Mouse (Mus musculus) kidney, postnatal 0 days (tissue): Measurements from ENCODE around the gene Myo18a. TPM values are rescaled to one million over a fixed set of nuclear protein-coding genes. Genes with fewer than 3 reads are reported as not detected.

Source experiments
- ATAC-seq: fragments of 200-750 bp; cut with Nextera tagmentation; replicated peaks from 2 replicates; pipeline ENCODE4 v1.8.0; 2017; ENCODE audit warnings: low read depth, moderate number of reproducible peaks, moderate TSS enrichment, moderate library complexity; ENCODE audit not compliant: low FRiP score
- DNase-seq: peaks from one replicate; pipeline ENCODE4 v3.0.0-alpha.2; 2016; ENCODE audit warnings: low spot score
- H3K27ac ChIP-seq: fragments of 300-500 bp; sonication (generic); 2 replicates; pipeline ENCODE4 v1.5.1; 2014; ENCODE audit warnings: mild to moderate bottlenecking
- H3K27me3 ChIP-seq: fragments of 300-500 bp; sonication (generic); 2 replicates; pipeline ENCODE4 v1.6.1; 2014; ENCODE audit warnings: low read length, mixed read lengths; ENCODE audit not compliant: insufficient read depth
- H3K36me3 ChIP-seq: fragments of 300-500 bp; sonication (generic); 2 replicates; pipeline ENCODE4 v1.6.1; 2014; ENCODE audit warnings: low read length, mixed read lengths; ENCODE audit not compliant: insufficient read depth
- H3K4me1 ChIP-seq: fragments of 300-500 bp; sonication (generic); replicated peaks from 2 replicates; pipeline ENCODE4 v1.6.1; 2014; ENCODE audit warnings: antibody characterized with exemption, low read length, mixed read lengths; ENCODE audit not compliant: insufficient read depth
- H3K4me2 ChIP-seq: fragments of 300-500 bp; sonication (generic); 2 replicates; pipeline ENCODE4 v1.6.1; 2014; ENCODE audit warnings: mild to moderate bottlenecking, low read length, moderate library complexity, mixed read lengths
- H3K4me3 ChIP-seq: fragments of 300-500 bp; sonication (generic); replicated peaks from 2 replicates; pipeline ENCODE4 v1.5.1; 2014; ENCODE audit warnings: low read depth, low read length
- H3K9ac ChIP-seq: fragments of 300-500 bp; sonication (generic); 2 replicates; pipeline ENCODE4 v1.6.1; 2014; ENCODE audit warnings: low read depth, low read length
- H3K9me3 ChIP-seq: fragments of 300-500 bp; sonication (generic); replicated peaks from 2 replicates; pipeline ENCODE4 v1.6.1; 2016; ENCODE audit warnings: low read length, inconsistent platforms, mixed read lengths
- CTCF ChIP-seq: IDR thresholded peaks from 2 replicates; pipeline ENCODE4 v1.5.1; 2016; ENCODE audit warnings: antibody characterized with exemption, low read depth, mild to moderate bottlenecking, moderate library complexity
- WGBS: fragments of 180-500 bp; shearing (Covaris S2); extraction: QIAGEN DNeasy Blood & Tissue Kit; methylation state at CpG from one replicate; pipeline ENCODE4 v1.1.7; 2014; 5-methylcytosine and 5-hydroxymethylcytosine counted together
- polyA plus RNA-seq: library from polyadenylated mRNA; unstranded; fragments of >200 nt; fragmentation: Nextera tagmentation; extraction: Ambion mirVana; gene quantifications from 2 replicates; pipeline ENCODE4 v1.2.1, GENCODE M21; 2015

Gene Myo18a
- polyA plus RNA-seq, 1 experiment from 2014 or later = 26.5 TPM

- no peaks in the 10 kb centered on the region; the same call in 1 of the 2 replicates for H3K4me1 ChIP-seq
- ATAC-seq (peak; percentile 75), DNase-seq (peak; percentile 60)
- peaks cover 60% of the 10 kb centered on the region for H3K36me3 ChIP-seq
- H3K9me3 ChIP-seq = no peaks in the 10 kb centered on the region
- H3K9ac ChIP-seq = no peak overlapping the region
- H3K4me2 ChIP-seq = no peak overlapping the region
- no peak overlapping the region for H3K4me3 ChIP-seq
- TF ChIP-seq CTCF = 0 out of 2 replicates have a peak, but pooled peaks have one; percentile 5
- no peak overlapping the region for H3K27ac ChIP-seq
- H3K27me3 ChIP-seq = no peaks in the 10 kb centered on the region
- 36% methylated on average over 9 of the region's 9 CpGs for WGBS
Observed at GRCm38 (mm10) chr11:77847599-77848128, 84.6 kb downstream of the Myo18a start.

- no peak overlapping the region for H3K27ac ChIP-seq
- H3K4me2 ChIP-seq = no peak overlapping the region
- H3K4me3 ChIP-seq = no peak overlapping the region
- ATAC-seq (no peak), DNase-seq (no peak)
- no peaks in the 10 kb centered on the region for H3K27me3 ChIP-seq
- TF ChIP-seq CTCF = no peak
- H3K9ac ChIP-seq = no peak overlapping the region
- WGBS = 25% methylated on average over 5 of the region's 5 CpGs
- peaks cover 59% of the 10 kb centered on the region for H3K36me3 ChIP-seq
- no peaks in the 10 kb centered on the region for H3K9me3 ChIP-seq
- H3K4me1 ChIP-seq = no peaks in the 10 kb centered on the region; the same call in 1 of the 2 replicates
Observed at GRCm38 (mm10) chr11:77848131-77848530, 85.1 kb downstream of the Myo18a start.

- DNase-seq (no peak), ATAC-seq (no peak)
- Histone ChIP-seq H3K27ac (no peak overlapping the region), H3K9me3 (no peaks in the 10 kb centered on the region), H3K4me2 (no peak overlapping the region), H3K4me1 (no peaks in the 10 kb centered on the region; the same call in 1 of the 2 replicates), H3K27me3 (no peaks in the 10 kb centered on the region), H3K4me3 (no peak overlapping the region), H3K36me3 (peaks cover 54% of the 10 kb centered on the region), H3K9ac (no peak overlapping the region)
- 76% methylated on average over 7 of the region's 7 CpGs for WGBS
- no peak for TF ChIP-seq CTCF
Observed at GRCm38 (mm10) chr11:77849151-77849550, 86.1 kb downstream of the Myo18a start.

GRCm38 (mm10) chr11:77850401-77851244 is 87.6 kb downstream of the Myo18a start:
- ATAC-seq = no peak
- H3K27ac ChIP-seq = no peak overlapping the region
- H3K36me3 ChIP-seq = peaks cover 49% of the 10 kb centered on the region
- peaks cover 4% of the 10 kb centered on the region; the same call in 1 of the 2 replicates for H3K4me1 ChIP-seq
- 56% methylated on average over 24 of the region's 24 CpGs for WGBS
- no peak for DNase-seq
- no peak overlapping the region for H3K9ac ChIP-seq
- no peaks in the 10 kb centered on the region for H3K9me3 ChIP-seq
- H3K4me2 ChIP-seq = no peak overlapping the region
- no peaks in the 10 kb centered on the region for H3K27me3 ChIP-seq
- TF ChIP-seq CTCF = no peak
- H3K4me3 ChIP-seq = no peak overlapping the region

GRCm38 (mm10) chr11:77851483-77852010 is 88.5 kb downstream of the Myo18a start:
- Histone ChIP-seq H3K4me3 (no peak overlapping the region), H3K27me3 (no peaks in the 10 kb centered on the region), H3K4me2 (no peak overlapping the region), H3K4me1 (peaks cover 4% of the 10 kb centered on the region; the same call in 1 of the 2 replicates), H3K36me3 (peaks cover 40% of the 10 kb centered on the region), H3K9me3 (no peaks in the 10 kb centered on the region), H3K9ac (no peak overlapping the region), H3K27ac (no peak overlapping the region)
- no peak for DNase-seq
- no peak for ATAC-seq
- WGBS = 66% methylated on average over 6 of the region's 6 CpGs
- TF ChIP-seq CTCF = no peak

- ATAC-seq (no peak), DNase-seq (no peak)
- Histone ChIP-seq H3K36me3 (peaks cover 37% of the 10 kb centered on the region), H3K4me1 (peaks cover 4% of the 10 kb centered on the region; the same call in 1 of the 2 replicates), H3K27me3 (no peaks in the 10 kb centered on the region), H3K4me2 (no peak overlapping the region), H3K4me3 (no peak overlapping the region), H3K9me3 (no peaks in the 10 kb centered on the region), H3K27ac (no peak overlapping the region), H3K9ac (no peak overlapping the region)
- WGBS = 60% methylated on average over 3 of the region's 3 CpGs
- TF ChIP-seq CTCF = no peak
Observed at GRCm38 (mm10) chr11:77852195-77852594, 89.1 kb downstream of the Myo18a start.
